Mouse (Mus musculus): ENCODE measurements around the gene Gpbp1. TPM values are rescaled to one million over a fixed set of nuclear protein-coding genes. Genes with fewer than 3 reads are reported as not detected.

The Gpbp1 gene
- total and polyA plus RNA-seq, 2 experiments from 2014 or later, result 49.3 to 85.3 TPM

GRCm38 (mm10) chr13:111444325-111444724 lies 45.6 kb downstream of the Gpbp1 start:
- no peaks in the 10 kb centered on the region for H3K27me3 ChIP-seq (ENCODE audit: insufficient read depth, low read length)
- H3K9ac ChIP-seq (replicated peaks; ENCODE audit: low read length, poor library complexity, severe bottlenecking), result no peak overlapping the region
- H3K36me3 ChIP-seq (ENCODE audit: insufficient read depth, low read length), result 0 out of 2 replicates have a peak, but pooled peaks cover 4% of the 10 kb centered on the region
- DNase-seq (ENCODE audit: low spot score) (no peak), ATAC-seq (ENCODE audit: low FRiP score) (no peak)
- TF ChIP-seq CTCF (IDR thresholded peaks at IDR 0.05), result no peak
- H3K27ac ChIP-seq (ENCODE audit: low read depth, low read length), result no peak overlapping the region
- H3K4me1 ChIP-seq (ENCODE audit: insufficient read depth, low read length), result no peaks in the 10 kb centered on the region
- no peak overlapping the region for H3K4me2 ChIP-seq (ENCODE audit: low read depth, low read length, poor library complexity, severe bottlenecking)
- H3K4me3 ChIP-seq (ENCODE audit: low read depth, low read length), result no peak overlapping the region
- no peaks in the 10 kb centered on the region for H3K9me3 ChIP-seq (ENCODE audit: low read length)

DNA sequence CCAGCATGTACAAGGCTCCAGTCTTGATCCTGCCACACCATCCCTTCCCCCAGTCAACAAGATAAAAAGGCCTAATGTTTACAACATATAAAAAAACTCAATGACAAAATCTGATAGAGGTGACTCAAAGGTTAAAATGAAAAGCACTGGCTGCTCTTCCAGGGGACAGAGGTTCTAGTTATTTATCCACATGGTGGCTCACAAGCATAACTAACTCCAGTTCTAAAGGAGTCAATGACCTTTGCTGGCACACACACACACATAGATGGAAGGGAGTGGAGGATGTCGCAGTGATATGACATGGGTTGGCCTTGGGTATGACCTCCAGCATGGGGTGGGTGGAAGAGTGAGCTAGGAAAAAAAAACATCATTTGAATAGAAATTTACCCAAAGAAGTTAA lies 58.7 kb downstream of the Gpbp1 start:
- H3K9ac ChIP-seq (replicated peaks; ENCODE audit: low read length, poor library complexity, severe bottlenecking), result no peak overlapping the region

DNA sequence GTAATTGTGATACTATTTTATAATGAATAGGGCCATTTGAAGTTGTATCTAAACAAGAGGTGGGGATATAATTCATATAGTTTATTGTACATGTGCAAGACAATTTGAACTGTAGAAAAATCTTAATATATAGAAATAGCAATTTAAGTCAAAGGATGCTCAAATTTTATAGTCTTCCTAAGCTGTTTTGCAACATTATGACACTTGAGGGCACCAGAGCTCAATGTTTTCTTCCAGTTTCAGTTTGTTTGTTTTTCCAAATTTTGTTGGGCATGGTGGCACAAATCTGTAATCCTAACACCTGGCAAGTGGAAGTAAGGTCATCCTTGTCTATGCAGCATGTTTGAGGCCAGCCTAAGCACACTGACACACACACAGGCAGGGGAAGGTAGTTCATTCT lies 68.6 kb downstream of the Gpbp1 start:
- DNase-seq (ENCODE audit: low spot score) (no peak), ATAC-seq (ENCODE audit: low FRiP score) (no peak)
- H3K4me3 ChIP-seq (ENCODE audit: low read depth, low read length), result no peak overlapping the region
- no peak overlapping the region for H3K9ac ChIP-seq (replicated peaks; ENCODE audit: low read length, poor library complexity, severe bottlenecking)
- no peaks in the 10 kb centered on the region for H3K9me3 ChIP-seq (ENCODE audit: low read length)
- H3K4me2 ChIP-seq (ENCODE audit: low read depth, low read length, poor library complexity, severe bottlenecking), result no peak overlapping the region
- TF ChIP-seq CTCF (IDR thresholded peaks at IDR 0.05), result peak; percentile 67
- no peak overlapping the region for H3K27ac ChIP-seq (ENCODE audit: low read depth, low read length)
- H3K36me3 ChIP-seq (ENCODE audit: insufficient read depth, low read length), result peaks cover 4% of the 10 kb centered on the region; the same call in 1 of the 2 replicates
- no peaks in the 10 kb centered on the region for H3K4me1 ChIP-seq (ENCODE audit: insufficient read depth, low read length)
- no peaks in the 10 kb centered on the region for H3K27me3 ChIP-seq (ENCODE audit: insufficient read depth, low read length)

More for the DNA sequence above, 58.7 kb downstream of the Gpbp1 start:
- H3K36me3 ChIP-seq (ENCODE audit: insufficient read depth, low read length), result peaks cover 10% of the 10 kb centered on the region
- no peak overlapping the region for H3K27ac ChIP-seq (ENCODE audit: low read depth, low read length)
- DNase-seq (ENCODE audit: low spot score) (no peak), ATAC-seq (ENCODE audit: low FRiP score) (no peak)
- H3K27me3 ChIP-seq (ENCODE audit: insufficient read depth, low read length), result no peaks in the 10 kb centered on the region
- no peak overlapping the region for H3K4me3 ChIP-seq (ENCODE audit: low read depth, low read length)
- H3K4me2 ChIP-seq (ENCODE audit: low read depth, low read length, poor library complexity, severe bottlenecking), result no peak overlapping the region
- WGBS, result 84% methylated on average over 1 of the region's 1 CpGs
- H3K9me3 ChIP-seq (ENCODE audit: low read length), result no peaks in the 10 kb centered on the region
- no peak for TF ChIP-seq CTCF (IDR thresholded peaks at IDR 0.05)
- no peaks in the 10 kb centered on the region for H3K4me1 ChIP-seq (ENCODE audit: insufficient read depth, low read length)

DNA sequence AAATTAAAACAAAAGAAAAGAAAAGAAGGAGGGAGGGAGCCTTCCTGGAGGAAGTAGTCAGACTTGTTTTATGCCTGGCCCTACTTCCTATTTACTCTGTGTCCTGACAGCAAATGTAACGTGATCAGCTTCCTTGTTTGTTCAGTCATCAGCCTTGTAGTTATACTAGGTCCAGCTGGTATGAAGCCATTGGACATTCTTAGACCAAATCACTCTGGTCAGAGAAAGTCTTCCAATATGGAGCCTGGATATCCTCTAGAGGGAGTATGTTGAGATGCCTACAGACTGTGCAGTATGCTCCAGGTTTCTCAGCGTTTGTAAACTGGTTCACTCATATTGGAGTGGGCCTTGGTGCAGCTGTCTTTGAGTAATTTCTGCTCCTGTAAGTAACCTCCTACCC lies 71.8 kb downstream of the Gpbp1 start:
- no peaks in the 10 kb centered on the region for H3K36me3 ChIP-seq (ENCODE audit: insufficient read depth, low read length)
- H3K27ac ChIP-seq (ENCODE audit: low read depth, low read length), result no peak overlapping the region
- no peak overlapping the region for H3K9ac ChIP-seq (replicated peaks; ENCODE audit: low read length, poor library complexity, severe bottlenecking)
- H3K4me2 ChIP-seq (ENCODE audit: low read depth, low read length, poor library complexity, severe bottlenecking), result no peak overlapping the region
- 78% methylated on average over 2 of the region's 2 CpGs for WGBS
- no peak for ATAC-seq (ENCODE audit: low FRiP score)
- no peaks in the 10 kb centered on the region for H3K9me3 ChIP-seq (ENCODE audit: low read length)
- no peaks in the 10 kb centered on the region for H3K27me3 ChIP-seq (ENCODE audit: insufficient read depth, low read length)
- DNase-seq (ENCODE audit: low spot score), result no peak
- no peak; the same call in 1 of the 2 replicates for TF ChIP-seq CTCF (IDR thresholded peaks at IDR 0.05)
- H3K4me3 ChIP-seq (ENCODE audit: low read depth, low read length), result no peak overlapping the region
- no peaks in the 10 kb centered on the region for H3K4me1 ChIP-seq (ENCODE audit: insufficient read depth, low read length)

GRCm38 (mm10) chr13:111413156-111413555 lies 76.8 kb downstream of the Gpbp1 start:
- DNase-seq (ENCODE audit: low spot score) (peak; percentile 76), ATAC-seq (ENCODE audit: low FRiP score) (no peak)
- 34% methylated on average over 4 of the region's 4 CpGs for WGBS
- no peak overlapping the region for H3K9ac ChIP-seq (replicated peaks; ENCODE audit: low read length, poor library complexity, severe bottlenecking)
- no peaks in the 10 kb centered on the region for H3K27me3 ChIP-seq (ENCODE audit: insufficient read depth, low read length)
- no peak overlapping the region for H3K4me3 ChIP-seq (ENCODE audit: low read depth, low read length)
- no peak overlapping the region for H3K4me2 ChIP-seq (ENCODE audit: low read depth, low read length, poor library complexity, severe bottlenecking)
- H3K27ac ChIP-seq (ENCODE audit: low read depth, low read length), result no peak overlapping the region
- no peaks in the 10 kb centered on the region for H3K36me3 ChIP-seq (ENCODE audit: insufficient read depth, low read length)
- peak; percentile 86 for TF ChIP-seq CTCF (IDR thresholded peaks at IDR 0.05)
- H3K4me1 ChIP-seq (ENCODE audit: insufficient read depth, low read length), result no peaks in the 10 kb centered on the region
- H3K9me3 ChIP-seq (ENCODE audit: low read length), result no peaks in the 10 kb centered on the region

DNA sequence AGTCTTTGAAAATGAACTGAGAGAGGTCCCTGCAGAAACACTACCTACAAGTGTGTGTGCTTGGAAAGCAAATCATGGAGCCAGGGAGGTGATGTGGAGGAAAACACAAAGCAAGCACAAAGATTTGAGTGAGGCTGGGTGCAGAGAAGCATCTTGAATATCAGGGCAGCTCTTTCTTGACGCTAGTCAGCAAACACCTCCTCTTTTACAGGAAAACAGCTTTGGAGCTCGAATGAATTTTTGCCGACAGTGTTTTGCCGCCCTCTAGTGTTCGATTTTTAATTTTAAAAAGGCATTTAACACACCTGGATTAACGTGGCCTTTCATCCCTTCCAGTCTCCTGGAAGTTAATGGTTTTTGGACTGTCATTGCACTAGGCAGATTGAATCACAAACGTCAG lies 79.1 kb downstream of the Gpbp1 start:
- ATAC-seq (ENCODE audit: low FRiP score) (no peak), DNase-seq (ENCODE audit: low spot score) (peak; percentile 79)
- Histone ChIP-seq H3K36me3 (ENCODE audit: insufficient read depth, low read length) (no peaks in the 10 kb centered on the region), H3K4me1 (ENCODE audit: insufficient read depth, low read length) (no peaks in the 10 kb centered on the region), H3K27me3 (ENCODE audit: insufficient read depth, low read length) (no peaks in the 10 kb centered on the region), H3K9me3 (ENCODE audit: low read length) (no peaks in the 10 kb centered on the region), H3K9ac (replicated peaks; ENCODE audit: low read length, poor library complexity, severe bottlenecking) (no peak overlapping the region), H3K4me2 (ENCODE audit: low read depth, low read length, poor library complexity, severe bottlenecking) (no peak overlapping the region), H3K4me3 (ENCODE audit: low read depth, low read length) (no peak overlapping the region), H3K27ac (ENCODE audit: low read depth, low read length) (no peak overlapping the region)
- WGBS, result 3% methylated on average over 7 of the region's 7 CpGs
- TF ChIP-seq CTCF (IDR thresholded peaks at IDR 0.05), result peak; percentile 91

All from midbrain, postnatal 0 days (tissue).